ENCODE assay signal across 9 mouse cellular contexts in the genomic region with DNA sequence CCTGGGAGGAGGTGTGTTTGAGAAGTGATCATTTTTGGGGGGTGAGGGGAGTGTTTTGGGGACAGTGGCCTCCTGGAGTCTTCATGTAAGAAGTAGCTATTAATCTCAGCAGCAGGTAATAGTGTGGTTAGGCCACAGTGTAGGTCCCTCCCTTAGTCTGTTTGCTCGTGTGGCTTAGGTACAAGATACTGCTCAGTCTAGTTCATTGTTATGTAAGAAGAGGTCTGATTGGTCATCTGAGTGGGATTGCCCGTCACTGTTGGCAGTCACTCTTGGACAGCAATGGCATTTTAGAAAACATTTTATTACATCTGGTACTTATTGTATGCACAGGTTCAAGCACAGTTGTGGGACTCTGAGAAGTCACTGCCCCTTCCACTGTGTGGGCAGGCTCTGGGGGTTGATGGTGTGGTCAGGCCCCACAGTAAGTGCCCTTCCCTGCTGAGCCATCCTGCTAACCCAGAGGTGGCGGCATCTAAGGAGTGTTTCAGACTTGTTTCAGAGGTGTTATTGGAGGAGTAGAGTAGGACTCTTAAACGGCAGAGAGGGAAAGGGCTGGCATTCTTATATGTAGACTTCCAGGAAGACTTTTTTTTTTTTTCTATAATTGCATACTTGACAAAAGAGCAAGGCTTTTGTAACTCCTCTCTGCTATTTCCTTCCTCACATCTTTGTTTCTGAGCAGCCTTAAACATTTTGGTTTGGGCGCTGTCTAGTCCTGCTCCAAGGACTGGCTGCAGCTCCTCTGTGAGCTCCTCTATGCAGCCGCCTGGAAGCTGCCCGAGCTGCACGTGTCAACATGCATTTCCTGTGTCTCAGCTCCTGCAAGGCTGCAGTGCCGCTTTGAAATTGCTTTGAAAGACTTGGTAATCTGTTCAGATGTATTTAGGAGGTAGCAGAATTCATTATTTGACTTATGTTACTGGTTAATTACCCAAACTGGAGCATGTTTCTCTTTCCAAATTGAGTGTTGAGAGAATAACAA. TPM values are rescaled to one million over a fixed set of nuclear protein-coding genes. Genes with fewer than 3 reads are reported as not detected.
DNase-seq lines count a peak whose midpoint lies in the region; ATAC-seq lines count a peak whose summit lies in the region.
"Had no signal": no experiment of that assay in that cellular context is flagged by ENCODE, and none has a peak within 500 bp of the region (broad histone marks: within the 10 kb centered on the region; RNA-seq: fewer than 3 reads in every experiment).

No protein-coding gene starts in this region.

- ATAC-seq in hindbrain, embryonic 14.5 days (ENCODE audit: low FRiP score): no peak
- no peak for ATAC-seq in hindbrain, embryonic 12.5 days (ENCODE audit: low FRiP score)

- peak; percentile 39 for DNase-seq in hindbrain, embryonic 14.5 days (ENCODE audit: low spot score)
- peak; percentile 35 for DNase-seq in A20 (ENCODE audit: low read depth, low spot score)
- DNase-seq in brain, adult 2 months (ENCODE audit: low read depth, low spot score): peak; percentile 37
- DNase-seq in limb, embryonic 10.5 days (ENCODE audit: low spot score): no peak
- no peak for DNase-seq in spleen, postnatal 36 days (ENCODE audit: low spot score in 2 of 2)
- DNase-seq in layer of hippocampus, adult 9-10 months (ENCODE audit: low spot score): no peak
- DNase-seq in urinary bladder, postnatal 10 days (ENCODE audit: low spot score): no peak
- DNase-seq: liver, embryonic 13.5 days had no signal

- H3K4me3 ChIP-seq in hindbrain, embryonic 14.5 days (replicated peaks; ENCODE audit: low read length): no peak overlapping the region
- H3K4me3 ChIP-seq in hindbrain, embryonic 12.5 days: no peak overlapping the region
- H3K4me3 ChIP-seq in limb, embryonic 10.5 days: no peak overlapping the region
- H3K4me3 ChIP-seq: liver, embryonic 13.5 days had no signal

- no peaks in the 10 kb centered on the region for H3K4me1 ChIP-seq in hindbrain, embryonic 14.5 days (replicated peaks; ENCODE audit: control insufficient read depth, insufficient read depth, low read length)
- peaks cover 6% of the 10 kb centered on the region for H3K4me1 ChIP-seq in hindbrain, embryonic 12.5 days
- H3K4me1 ChIP-seq in limb, embryonic 10.5 days: peaks cover 37% of the 10 kb centered on the region

- no peak overlapping the region for H3K27ac ChIP-seq in hindbrain, embryonic 14.5 days
- no peak overlapping the region for H3K27ac ChIP-seq in hindbrain, embryonic 12.5 days
- peak overlapping the region; percentile 68 for H3K27ac ChIP-seq in limb, embryonic 10.5 days
- H3K27ac ChIP-seq: liver, embryonic 13.5 days had no signal

- no peaks in the 10 kb centered on the region for H3K9me3 ChIP-seq in hindbrain, embryonic 14.5 days (ENCODE audit: control insufficient read depth, low read length)
- H3K9me3 ChIP-seq in hindbrain, embryonic 12.5 days (replicated peaks): no peaks in the 10 kb centered on the region
- no peaks in the 10 kb centered on the region for H3K9me3 ChIP-seq in limb, embryonic 10.5 days (replicated peaks)
- H3K9me3 ChIP-seq: liver, embryonic 13.5 days had no signal

- H3K9ac ChIP-seq in hindbrain, embryonic 14.5 days: no peak overlapping the region
- no peak overlapping the region for H3K9ac ChIP-seq in hindbrain, embryonic 12.5 days
- H3K9ac ChIP-seq: liver, embryonic 13.5 days had no signal

- no peaks in the 10 kb centered on the region for H3K27me3 ChIP-seq in hindbrain, embryonic 14.5 days (ENCODE audit: control insufficient read depth, insufficient read depth, low read length)
- no peaks in the 10 kb centered on the region for H3K27me3 ChIP-seq in hindbrain, embryonic 12.5 days
- H3K27me3 ChIP-seq in limb, embryonic 10.5 days (ENCODE audit: low read depth, poor library complexity, severe bottlenecking): no peaks in the 10 kb centered on the region
- H3K27me3 ChIP-seq: liver, embryonic 13.5 days had no signal

- no peak overlapping the region for H3K4me2 ChIP-seq in hindbrain, embryonic 14.5 days (replicated peaks)
- H3K4me2 ChIP-seq in hindbrain, embryonic 12.5 days (replicated peaks): no peak overlapping the region
- H3K4me2 ChIP-seq: liver, embryonic 13.5 days had no signal

- no peaks in the 10 kb centered on the region for H3K36me3 ChIP-seq in hindbrain, embryonic 14.5 days (replicated peaks; ENCODE audit: control insufficient read depth, insufficient read depth)
- no peaks in the 10 kb centered on the region for H3K36me3 ChIP-seq in hindbrain, embryonic 12.5 days
- no peaks in the 10 kb centered on the region for H3K36me3 ChIP-seq in limb, embryonic 10.5 days
- H3K36me3 ChIP-seq: liver, embryonic 13.5 days had no signal

- WGBS in hindbrain, embryonic 14.5 days: 57% methylated on average over 9 of the region's 9 CpGs
- 40% methylated on average over 9 of the region's 9 CpGs for WGBS in hindbrain, embryonic 12.5 days
- WGBS in limb, embryonic 10.5 days: 25% methylated on average over 9 of the region's 9 CpGs

RNA-seq across cellular contexts. Expression of gene Foxo1, which starts 54.6 kb away (rescaled TPM):
- 3.9 TPM in 2 replicates for polyA plus RNA-seq in hindbrain, embryonic 14.5 days (2014; fragmentation: Nextera tagmentation; extraction: Ambion mirVana)
- 5.7 and 6.2 TPM in 2 replicates for polyA plus RNA-seq in hindbrain, embryonic 12.5 days (2016; fragmentation: Nextera tagmentation; extraction: Ambion mirVana)
- polyA plus RNA-seq in limb, embryonic 10.5 days (2016; fragmentation: Nextera tagmentation; extraction: Ambion mirVana): 3.5 and 4.6 TPM in 2 replicates

Comparison
In these comparisons a context has a peak if more than half of its experiments do, and no peak if none do; other contexts are left out.
1. DNase-seq: peak in hindbrain, embryonic 14.5 days (single experiment), A20 (single experiment) and brain, adult 2 months (single experiment); none in limb, embryonic 10.5 days (single experiment), spleen, postnatal 36 days (0 of 2), layer of hippocampus, adult 9-10 months (single experiment) and urinary bladder, postnatal 10 days (single experiment).